Mouse (Mus musculus): Measurements from ENCODE around the gene Gphn. TPM values are rescaled to one million over a fixed set of nuclear protein-coding genes. Genes with fewer than 3 reads are reported as not detected.

The Gphn gene
- 11.2 and 13.3 TPM in 2 replicates for polyA plus RNA-seq (2016; fragmentation: Nextera tagmentation; extraction: Ambion mirVana)

DNA sequence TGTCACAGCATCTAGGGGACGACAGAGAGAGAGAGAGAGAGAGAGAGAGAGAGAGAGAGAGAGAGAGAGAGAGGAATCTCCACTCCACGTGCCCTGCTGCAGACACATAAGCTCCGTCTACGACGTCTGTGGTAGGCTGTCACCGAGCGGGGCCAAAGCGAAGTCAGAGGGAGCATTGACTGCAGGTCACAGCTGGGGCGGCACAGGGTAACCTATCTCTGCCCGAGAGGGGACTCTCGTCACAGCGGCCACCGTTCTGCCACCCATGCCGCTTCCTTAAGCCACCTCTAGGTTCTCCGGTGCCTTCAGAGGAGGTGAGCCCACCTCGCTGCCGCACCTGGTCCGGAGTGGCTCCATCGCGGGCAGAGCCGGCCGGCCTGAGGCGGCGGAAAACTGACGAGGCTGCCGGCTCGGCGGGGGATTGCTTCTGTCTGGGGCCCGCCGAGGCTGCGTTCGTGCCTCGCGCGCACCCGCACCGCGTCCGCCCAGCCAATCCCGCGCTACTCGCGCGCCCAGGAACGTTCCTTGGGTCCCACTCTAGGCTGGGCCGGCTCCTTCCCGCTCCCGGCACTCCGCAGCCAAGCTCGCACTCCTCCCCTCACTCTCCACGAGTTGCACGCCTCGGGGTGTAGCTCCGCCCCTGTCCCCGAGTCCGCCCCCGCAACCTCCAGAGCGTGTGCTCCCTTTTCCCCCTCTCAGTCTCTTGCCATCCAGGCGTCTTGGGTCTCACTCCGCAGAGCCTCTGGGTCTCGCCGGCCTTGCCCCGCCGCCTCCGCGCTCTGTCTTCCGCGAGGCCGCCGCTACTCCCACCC, at the start of gene Gphn:
Gphn (plus strand) TSS at position 673 of the 812 bp plus-strand sequence.
- under 1% methylated on average over 70 of the region's 70 CpGs for WGBS
- Histone ChIP-seq H3K4me1 (peaks cover 13% of the 10 kb centered on the region), H3K9me3 (no peaks in the 10 kb centered on the region), H3K36me3 (replicated peaks) (no peaks in the 10 kb centered on the region), H3K27ac (replicated peaks) (peak within 1 kb of the TSS; percentile 95), H3K27me3 (replicated peaks; ENCODE audit: low read depth, poor library complexity, severe bottlenecking) (no peaks in the 10 kb centered on the region), H3K4me3 (peak within 1 kb of the TSS; percentile 88)
- peak; percentile 92 for DNase-seq (ENCODE audit: low spot score)

GRCm38 (mm10) chr12:78181452-78181851, 44.7 kb upstream of the Gphn start:
- 70% methylated on average over 2 of the region's 2 CpGs for WGBS
- H3K9me3 ChIP-seq: no peaks in the 10 kb centered on the region
- no peak overlapping the region for H3K27ac ChIP-seq (replicated peaks)
- no peak overlapping the region for H3K4me3 ChIP-seq
- DNase-seq (ENCODE audit: low spot score): no peak
- H3K36me3 ChIP-seq (replicated peaks): no peaks in the 10 kb centered on the region
- no peaks in the 10 kb centered on the region for H3K4me1 ChIP-seq
- H3K27me3 ChIP-seq (replicated peaks; ENCODE audit: low read depth, poor library complexity, severe bottlenecking): no peaks in the 10 kb centered on the region

- no peak for DNase-seq (ENCODE audit: low spot score)
- H3K27ac ChIP-seq (replicated peaks): no peak within 1 kb of the TSS
- H3K4me3 ChIP-seq: no peak within 1 kb of the TSS
- H3K4me1 ChIP-seq: no peaks in the 10 kb centered on the region
- H3K9me3 ChIP-seq: no peaks in the 10 kb centered on the region
- H3K27me3 ChIP-seq (replicated peaks; ENCODE audit: low read depth, poor library complexity, severe bottlenecking): no peaks in the 10 kb centered on the region
- no peaks in the 10 kb centered on the region for H3K36me3 ChIP-seq (replicated peaks)
Measured at GRCm38 (mm10) chr12:78193942-78194341, 32.2 kb upstream of the Gphn start, which contains the start of gene Gm6657. Gene Gm6657 (plus strand): TSS chr12:78194242.

- DNase-seq (ENCODE audit: low spot score): no peak
- no peaks in the 10 kb centered on the region for H3K4me1 ChIP-seq
- no peaks in the 10 kb centered on the region for H3K36me3 ChIP-seq (replicated peaks)
- 66% methylated on average over 2 of the region's 2 CpGs for WGBS
- no peak overlapping the region for H3K4me3 ChIP-seq
- H3K9me3 ChIP-seq: no peaks in the 10 kb centered on the region
- H3K27me3 ChIP-seq (replicated peaks; ENCODE audit: low read depth, poor library complexity, severe bottlenecking): no peaks in the 10 kb centered on the region
- H3K27ac ChIP-seq (replicated peaks): no peak overlapping the region
Measured at GRCm38 (mm10) chr12:78195368-78195767, 30.8 kb upstream of the Gphn start.

- no peak overlapping the region for H3K4me3 ChIP-seq
- H3K27ac ChIP-seq (replicated peaks): no peak overlapping the region; the same call in 1 of the 2 replicates
- peaks cover 6% of the 10 kb centered on the region for H3K4me1 ChIP-seq
- H3K27me3 ChIP-seq (replicated peaks; ENCODE audit: low read depth, poor library complexity, severe bottlenecking): no peaks in the 10 kb centered on the region
- no peaks in the 10 kb centered on the region for H3K36me3 ChIP-seq (replicated peaks)
- DNase-seq (ENCODE audit: low spot score): peak; percentile 28
- H3K9me3 ChIP-seq: no peaks in the 10 kb centered on the region
- 55% methylated on average over 5 of the region's 5 CpGs for WGBS
Measured at GRCm38 (mm10) chr12:78203646-78204045, 22.5 kb upstream of the Gphn start.

DNA sequence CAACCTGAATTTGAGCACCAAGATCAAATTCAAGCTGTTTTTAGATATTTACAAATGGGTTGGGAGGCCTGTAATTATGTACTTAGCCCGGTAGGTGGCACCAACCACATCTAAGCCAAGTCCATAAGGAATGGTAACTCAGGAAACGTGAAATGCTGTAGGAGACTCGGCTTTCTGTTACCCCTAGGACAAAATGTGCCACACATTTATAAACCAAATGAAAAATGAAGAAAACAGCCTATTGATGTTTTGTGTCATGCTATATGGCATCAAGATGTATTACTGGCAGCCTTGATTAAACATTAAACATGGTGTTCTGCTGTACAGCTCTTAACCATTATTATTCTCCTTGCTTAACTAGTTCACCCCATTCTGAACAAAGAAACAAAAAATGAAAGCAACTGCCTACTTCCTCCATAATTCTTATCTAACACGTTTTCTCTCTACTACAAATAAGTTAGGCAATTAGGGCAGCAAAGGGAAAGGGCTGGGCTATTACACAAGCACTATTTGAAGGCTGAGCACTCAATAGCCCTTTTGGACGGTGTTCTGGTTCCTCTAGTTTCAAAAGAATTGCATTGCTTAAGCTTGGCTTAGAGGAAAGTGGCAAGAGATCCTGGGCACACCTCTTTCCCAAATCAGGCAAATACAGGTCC, 20.1 kb upstream of the Gphn start:
- Histone ChIP-seq H3K9me3 (no peaks in the 10 kb centered on the region), H3K36me3 (replicated peaks) (no peaks in the 10 kb centered on the region), H3K4me3 (no peak overlapping the region), H3K4me1 (peaks cover 6% of the 10 kb centered on the region), H3K27ac (replicated peaks) (no peak overlapping the region), H3K27me3 (replicated peaks; ENCODE audit: low read depth, poor library complexity, severe bottlenecking) (no peaks in the 10 kb centered on the region)
- 13% methylated on average over 5 of the region's 5 CpGs for WGBS
- DNase-seq (ENCODE audit: low spot score): peak; percentile 41

- H3K4me3 ChIP-seq: no peak overlapping the region
- H3K9me3 ChIP-seq: no peaks in the 10 kb centered on the region
- H3K4me1 ChIP-seq: peaks cover 6% of the 10 kb centered on the region
- no peak overlapping the region for H3K27ac ChIP-seq (replicated peaks)
- H3K27me3 ChIP-seq (replicated peaks; ENCODE audit: low read depth, poor library complexity, severe bottlenecking): no peaks in the 10 kb centered on the region
- no peaks in the 10 kb centered on the region for H3K36me3 ChIP-seq (replicated peaks)
- WGBS: 85% methylated on average over 4 of the region's 4 CpGs
- DNase-seq (ENCODE audit: low spot score): no peak
Measured at GRCm38 (mm10) chr12:78206571-78206960, 19.6 kb upstream of the Gphn start.

- 86% methylated on average over 2 of the region's 2 CpGs for WGBS
Measured at GRCm38 (mm10) chr12:78209856-78210255, 16.3 kb upstream of the Gphn start.

GRCm38 (mm10) chr12:78215490-78215889, 10.7 kb upstream of the Gphn start:
- DNase-seq (ENCODE audit: low spot score): no peak
- no peak overlapping the region for H3K27ac ChIP-seq (replicated peaks)
- H3K4me1 ChIP-seq: no peaks in the 10 kb centered on the region
- H3K36me3 ChIP-seq (replicated peaks): no peaks in the 10 kb centered on the region
- H3K27me3 ChIP-seq (replicated peaks; ENCODE audit: low read depth, poor library complexity, severe bottlenecking): no peaks in the 10 kb centered on the region
- WGBS: 81% methylated on average over 6 of the region's 6 CpGs
- H3K9me3 ChIP-seq: no peaks in the 10 kb centered on the region
- H3K4me3 ChIP-seq: no peak overlapping the region

More at GRCm38 (mm10) chr12:78209856-78210255, 16.3 kb upstream of the Gphn start:
- H3K9me3 ChIP-seq: no peaks in the 10 kb centered on the region
- no peaks in the 10 kb centered on the region for H3K36me3 ChIP-seq (replicated peaks)
- H3K27me3 ChIP-seq (replicated peaks; ENCODE audit: low read depth, poor library complexity, severe bottlenecking): no peaks in the 10 kb centered on the region
- no peak overlapping the region for H3K27ac ChIP-seq (replicated peaks)
- no peak for DNase-seq (ENCODE audit: low spot score)
- no peaks in the 10 kb centered on the region for H3K4me1 ChIP-seq
- H3K4me3 ChIP-seq: no peak overlapping the region

DNA sequence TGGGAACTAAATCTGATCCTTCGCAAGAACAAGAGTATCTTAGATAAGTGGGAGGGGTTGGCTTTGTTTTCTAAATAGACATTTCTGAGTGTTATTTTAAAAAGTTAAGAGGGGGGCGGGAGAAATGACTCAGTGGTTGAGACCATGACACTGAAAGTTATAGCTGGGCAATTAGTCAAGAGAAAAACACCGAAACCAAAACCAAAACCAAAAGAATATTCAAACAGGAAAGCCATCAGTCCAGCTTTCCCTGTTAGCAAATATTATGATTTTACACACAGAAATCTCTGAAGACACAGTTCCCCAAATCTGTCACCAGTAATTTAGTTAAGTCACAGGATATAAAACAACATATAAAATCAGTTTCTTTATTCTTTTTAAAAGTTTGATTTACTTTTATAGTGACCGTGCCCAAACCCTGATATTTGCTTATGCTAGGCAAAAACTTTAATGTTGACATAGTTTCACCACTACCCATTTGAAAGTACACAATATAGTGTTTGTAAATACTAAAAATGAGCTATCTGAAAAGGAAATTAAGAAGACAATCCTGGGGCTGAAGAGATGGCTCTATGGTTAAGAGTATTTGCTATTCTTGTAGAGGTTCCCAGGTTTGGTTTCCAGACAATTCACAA, 6.9 kb upstream of the Gphn start:
- no peak overlapping the region for H3K4me3 ChIP-seq
- WGBS: 93% methylated on average over 4 of the region's 4 CpGs
- no peaks in the 10 kb centered on the region for H3K36me3 ChIP-seq (replicated peaks)
- H3K9me3 ChIP-seq: no peaks in the 10 kb centered on the region
- no peaks in the 10 kb centered on the region for H3K27me3 ChIP-seq (replicated peaks; ENCODE audit: low read depth, poor library complexity, severe bottlenecking)
- H3K27ac ChIP-seq (replicated peaks): no peak overlapping the region
- no peak for DNase-seq (ENCODE audit: low spot score)
- no peaks in the 10 kb centered on the region for H3K4me1 ChIP-seq

DNA sequence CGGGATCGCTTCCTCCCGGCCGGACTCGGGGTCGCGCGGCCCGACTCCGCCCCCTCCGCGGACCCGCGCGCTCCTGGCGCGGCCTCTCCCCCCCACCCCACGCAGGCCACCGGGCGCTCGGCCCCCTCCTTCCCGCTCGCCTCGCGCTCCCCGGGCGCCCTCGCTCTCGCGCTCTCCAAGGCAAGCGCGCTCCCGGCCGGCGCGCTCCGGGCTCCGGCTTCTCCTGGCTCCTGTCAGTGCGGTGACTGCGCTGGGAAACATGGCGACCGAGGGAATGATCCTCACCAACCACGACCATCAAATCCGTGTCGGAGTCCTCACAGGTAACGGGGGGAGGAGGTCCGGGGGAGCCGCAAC, 318 bp downstream of the Gphn start:
- H3K9me3 ChIP-seq: no peaks in the 10 kb centered on the region
- H3K4me3 ChIP-seq: peak overlapping the region; percentile 88
- no peaks in the 10 kb centered on the region for H3K36me3 ChIP-seq (replicated peaks)
- H3K27me3 ChIP-seq (replicated peaks; ENCODE audit: low read depth, poor library complexity, severe bottlenecking): no peaks in the 10 kb centered on the region
- WGBS: under 1% methylated on average over 47 of the region's 48 CpGs
- H3K4me1 ChIP-seq: peaks cover 13% of the 10 kb centered on the region
- peak; percentile 93 for DNase-seq (ENCODE audit: low spot score)
- H3K27ac ChIP-seq (replicated peaks): peak overlapping the region; percentile 95

- under 1% methylated on average over 56 of the region's 57 CpGs for WGBS
- H3K9me3 ChIP-seq: no peaks in the 10 kb centered on the region
- no peaks in the 10 kb centered on the region for H3K27me3 ChIP-seq (replicated peaks; ENCODE audit: low read depth, poor library complexity, severe bottlenecking)
- H3K27ac ChIP-seq (replicated peaks): peak overlapping the region; percentile 95
- no peaks in the 10 kb centered on the region for H3K36me3 ChIP-seq (replicated peaks)
- H3K4me1 ChIP-seq: peaks cover 13% of the 10 kb centered on the region
- DNase-seq (ENCODE audit: low spot score): peak; percentile 61
- peak overlapping the region; percentile 88 for H3K4me3 ChIP-seq
Measured at GRCm38 (mm10) chr12:78227021-78227932, 1.1 kb downstream of the Gphn start.

All from embryonic facial prominence, embryonic 10.5 days (tissue).